Mouse (Mus musculus) lung, postnatal 0 days (tissue): Measurements from ENCODE around the gene Klhdc10.

Experiments used
- CTCF ChIP-seq: IDR thresholded peaks from 2 replicates; pipeline ENCODE4 v1.5.1; 2016; ENCODE audit warnings: antibody characterized with exemption, mild to moderate bottlenecking
- EP300 ChIP-seq: IDR thresholded peaks from 2 replicates; pipeline ENCODE4 v1.6.1; 2016; ENCODE audit warnings: antibody characterized with exemption, mild to moderate bottlenecking, control low read depth

GRCm38 (mm10) chr6:30459056-30459747 is 57.5 kb downstream of the Klhdc10 start:
- no peak for TF ChIP-seq CTCF
- no peak for TF ChIP-seq EP300
